Mouse (Mus musculus) inflammation-experienced regulatory T-cells (primary cell): Measurements from ENCODE around the gene Tpr. TPM values are rescaled to one million over a fixed set of nuclear protein-coding genes. Genes with fewer than 3 reads are reported as not detected.

Experiments
- polyA plus RNA-seq, 2 experiments: library from polyadenylated mRNA; unstranded; fragments of 100-300 nt; shearing (Covaris generic); gene quantifications; one replicate each; pipeline ENCODE4 v1.2.1; 2017

The Tpr gene
- polyA plus RNA-seq, result 100 to 1,000 TPM; 247 to 296 TPM

DNA sequence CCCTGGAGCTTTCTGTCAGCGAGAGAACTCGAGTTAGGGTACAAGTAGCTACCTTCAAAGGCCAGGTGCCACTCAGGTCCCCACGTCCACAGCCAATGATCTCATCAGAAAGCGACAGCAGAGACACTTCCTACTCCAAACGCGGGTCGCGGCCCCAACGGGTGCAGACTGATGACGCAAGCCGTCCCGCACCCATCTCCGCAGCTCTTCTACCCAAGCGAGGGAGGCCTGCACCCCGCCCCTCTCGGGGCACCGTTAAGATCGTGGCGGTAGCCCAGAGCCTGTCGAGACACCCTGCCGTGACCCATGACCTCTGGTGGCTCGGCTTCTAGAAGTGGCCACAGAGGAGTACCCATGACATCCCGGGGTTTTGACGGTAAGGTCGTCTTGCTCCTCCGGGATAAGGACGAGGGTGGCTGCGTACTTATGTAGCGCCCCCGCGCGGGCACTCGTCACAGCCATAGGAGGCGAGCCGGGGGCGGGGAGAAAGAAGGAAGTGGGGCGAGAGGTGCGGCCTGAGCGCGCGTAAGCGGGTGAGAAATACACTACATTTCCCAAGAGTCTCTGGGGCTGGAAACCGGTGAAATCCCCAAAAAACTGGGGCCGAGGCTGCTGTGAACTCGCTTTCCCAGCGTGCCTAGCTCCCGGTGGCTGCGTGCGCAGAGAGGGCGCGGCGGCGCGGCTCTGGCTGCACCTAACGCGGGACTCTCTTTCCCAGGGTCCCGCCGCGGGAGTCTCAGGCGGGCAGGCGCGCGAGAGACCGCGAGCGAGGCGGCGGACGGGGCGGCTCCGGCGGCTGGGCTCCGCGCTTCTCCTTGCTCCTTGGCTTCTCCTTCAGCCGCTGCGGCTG lies at the start of gene Tpr, which contains the start of gene Odr4:
TSS of gene Tpr (plus strand) at position 201 of the 850 bp plus-strand sequence.
TSS of gene Odr4 (minus strand) at position 443 of the 850 bp plus-strand sequence.

DNA sequence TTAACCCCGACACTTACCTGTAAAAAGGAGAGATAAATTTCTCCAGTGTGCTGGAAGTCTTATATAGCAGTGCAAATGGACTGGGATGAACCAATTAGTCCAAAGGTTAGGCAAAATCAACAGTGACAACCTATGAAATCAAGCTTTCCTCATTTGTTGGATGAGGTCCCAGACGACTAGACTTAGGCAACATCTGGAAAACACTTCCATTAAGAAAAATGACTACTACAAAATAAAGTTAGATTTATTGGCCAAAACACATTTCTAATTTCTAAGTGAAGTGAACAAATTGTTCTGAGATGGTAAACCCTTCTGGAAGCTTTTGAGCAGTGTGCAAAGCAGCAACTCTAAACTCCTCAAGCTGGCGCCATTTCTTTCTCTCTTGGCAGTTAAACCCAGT lies 73.5 kb downstream of the Tpr start, which contains the start of gene Prg4:
TSS of gene Prg4 (minus strand) at position 34 of the 400 bp plus-strand sequence.

Other genes with a start within 250 kb of the Tpr start
- 1 to 10 TPM in 1 of 2 experiments, under 1 TPM in 1; 0.39 to 1.4 TPM for gene Pdc, start 73.4 kb upstream of the Tpr start, polyA plus RNA-seq
- gene Odr4, start 242 bp downstream of the Tpr start, polyA plus RNA-seq, result 10 to 100 TPM; 26.4 to 37.6 TPM
- 10 to 100 TPM in 1 of 2 experiments, 1 to 10 TPM in 1; 4.0 to 12.4 TPM for gene Prg4, start 73.3 kb downstream of the Tpr start, polyA plus RNA-seq